Mouse (Mus musculus) embryo, embryonic 10 days (tissue): ENCODE results near the gene Prkg1.
A peak's percentile ranks its signal among the peaks of the same experiment; 100 is the strongest.

Experiments used
- DNase-seq: peaks from one replicate; pipeline ENCODE4 v3.0.0-alpha.2; 2015; ENCODE audit warnings: low spot score

The Prkg1 gene

DNA sequence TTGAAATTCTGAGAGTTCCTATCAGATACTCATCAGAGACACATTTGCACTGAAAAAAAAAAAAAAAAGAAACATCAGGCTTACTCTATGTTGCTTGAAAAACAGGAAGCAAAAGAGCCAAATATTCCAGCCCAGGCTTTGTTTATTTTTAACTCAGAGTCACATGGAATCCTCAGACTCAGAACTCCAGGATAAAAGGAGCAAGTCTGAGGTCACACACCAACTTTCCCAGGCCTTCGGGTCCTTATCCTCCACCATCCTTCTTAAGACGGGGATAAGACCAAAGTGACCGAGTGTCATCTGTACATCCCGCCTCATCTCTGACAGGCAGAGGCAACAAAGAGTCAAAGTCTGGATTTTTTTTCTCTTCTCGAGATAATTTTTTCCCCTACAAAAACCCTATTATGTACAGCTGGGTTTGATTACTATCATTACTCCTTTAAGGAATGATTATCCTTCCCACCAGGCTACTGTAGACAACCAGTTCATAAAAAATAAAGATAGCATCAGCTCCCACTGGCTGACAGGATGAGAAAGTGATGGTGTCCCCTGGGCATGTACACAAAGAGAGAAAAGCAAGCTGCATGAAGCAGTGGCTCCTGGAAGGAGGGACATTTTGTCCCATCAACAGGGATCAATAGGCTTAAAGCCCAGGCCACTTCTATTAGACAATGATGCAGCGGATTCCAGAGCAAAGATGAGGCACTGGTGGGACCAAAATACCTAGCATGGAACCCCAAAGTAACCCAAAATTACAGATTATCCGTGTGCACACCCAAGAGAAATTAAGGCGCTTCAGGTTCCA, 21.4 kb downstream of the Prkg1 start:
- DNase-seq: no peak

DNA sequence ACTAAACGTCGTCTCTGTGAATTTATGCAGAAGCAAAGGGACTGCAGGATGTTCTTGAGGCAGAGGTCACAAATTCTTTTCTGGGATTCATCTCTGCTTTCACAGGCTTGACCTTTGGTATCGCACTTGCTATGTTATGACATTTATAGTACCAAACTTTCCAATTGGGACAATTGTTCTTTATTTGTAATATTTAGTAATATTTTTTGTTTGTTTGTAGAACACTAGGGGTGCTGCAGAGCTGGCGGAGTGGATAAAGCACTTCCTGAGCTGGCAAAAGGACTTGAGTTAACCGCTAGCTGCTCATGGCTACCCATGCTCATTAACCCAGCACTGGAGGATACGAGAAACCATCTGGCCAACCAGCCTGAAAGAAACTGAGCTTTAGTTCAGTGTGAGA, 49.9 kb downstream of the Prkg1 start:
- no peak for DNase-seq

DNA sequence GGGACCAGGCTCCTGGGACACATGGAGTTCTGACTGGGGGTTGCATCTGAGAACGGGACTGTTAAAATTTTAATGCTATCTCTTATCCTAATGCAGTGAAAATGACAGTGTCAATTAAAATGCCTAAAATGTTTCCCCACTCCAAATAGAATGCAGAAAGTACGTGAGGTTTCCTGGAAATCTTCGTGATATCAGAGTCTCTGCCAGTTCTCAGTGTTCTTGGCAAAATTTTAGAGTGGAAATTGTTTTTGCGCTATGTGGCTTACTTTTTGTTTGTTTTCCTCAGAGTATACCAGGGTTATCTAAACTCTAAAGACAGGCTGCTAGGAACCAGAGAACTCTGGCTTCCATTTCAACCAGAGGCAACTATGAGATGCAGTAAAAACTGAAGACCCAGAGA, 50.4 kb downstream of the Prkg1 start:
- DNase-seq: no peak

DNA sequence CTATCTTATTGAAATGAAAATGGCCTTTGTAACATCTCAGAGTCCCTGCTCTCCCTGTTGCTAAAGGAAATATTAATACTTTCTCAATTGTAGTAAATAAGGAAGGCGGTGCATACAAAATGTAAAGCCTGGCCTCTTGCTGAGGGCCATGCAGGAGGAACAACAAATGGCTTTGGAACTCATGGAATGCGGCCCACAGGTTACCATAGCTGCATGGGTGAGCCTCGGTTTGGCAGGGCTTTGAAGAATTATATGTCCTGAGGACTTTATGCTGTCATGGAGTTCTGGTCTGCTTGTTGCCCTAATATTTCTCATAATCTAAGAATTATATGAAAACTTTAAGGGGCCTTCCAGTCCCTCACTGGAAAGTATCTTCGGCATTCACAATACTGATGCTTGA, 51.5 kb downstream of the Prkg1 start:
- peak; percentile 7 for DNase-seq

DNA sequence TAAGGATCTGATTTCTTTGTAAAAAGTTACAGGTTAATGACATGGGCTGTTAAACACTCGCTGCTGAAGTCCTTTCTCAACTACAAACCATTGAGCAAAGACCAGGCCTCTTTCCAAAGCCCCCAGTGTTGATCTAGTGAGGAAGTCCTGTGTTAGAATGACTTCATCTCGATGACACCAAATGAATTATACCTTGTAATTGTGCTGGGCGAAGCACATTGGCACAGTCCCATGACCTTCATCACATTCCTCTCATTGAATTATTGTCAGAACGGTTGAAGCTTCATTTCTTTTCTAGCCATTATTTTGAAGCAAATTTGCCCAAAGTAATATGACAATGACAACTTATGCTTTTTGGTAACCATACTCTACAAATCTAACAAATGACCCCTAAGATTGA, 54.5 kb downstream of the Prkg1 start:
- no peak for DNase-seq

DNA sequence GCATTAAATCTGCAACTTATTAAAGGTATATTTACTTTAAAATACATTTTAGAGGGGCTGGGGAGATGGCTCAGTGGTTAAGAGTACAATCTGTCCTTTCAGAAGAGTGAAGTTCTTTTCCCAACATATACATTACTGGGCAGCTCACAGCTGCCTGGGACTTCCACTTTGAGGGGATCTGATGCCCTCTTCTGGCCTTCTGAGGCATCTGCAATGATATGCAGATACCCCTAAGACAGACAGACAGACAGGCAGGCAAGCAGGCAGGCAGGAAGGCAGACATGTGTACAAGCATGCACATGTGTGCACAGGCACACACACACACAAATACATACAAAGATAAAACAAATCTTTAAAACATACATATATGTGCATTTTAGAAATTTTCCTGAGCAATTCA, 60.8 kb downstream of the Prkg1 start:
- no peak for DNase-seq

DNA sequence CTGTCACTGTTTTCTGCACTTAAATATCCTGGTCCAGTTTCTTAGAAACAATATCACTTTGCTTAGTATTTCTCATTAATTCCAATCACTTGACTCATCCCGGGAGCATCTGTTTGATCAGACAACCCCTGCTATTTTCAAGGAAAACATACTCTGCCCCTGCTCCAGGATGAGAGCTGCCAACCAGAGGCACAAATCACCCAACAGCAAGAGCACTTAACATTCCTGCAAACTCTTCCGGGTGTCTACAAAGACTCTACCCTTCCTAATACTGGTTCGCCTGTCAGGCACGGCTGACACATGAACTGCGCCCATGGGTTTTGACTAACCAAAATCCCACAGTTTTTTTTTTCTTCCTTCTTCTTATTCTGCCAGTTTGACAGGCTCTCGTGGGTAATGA, 65.9 kb downstream of the Prkg1 start:
- no peak for DNase-seq

DNA sequence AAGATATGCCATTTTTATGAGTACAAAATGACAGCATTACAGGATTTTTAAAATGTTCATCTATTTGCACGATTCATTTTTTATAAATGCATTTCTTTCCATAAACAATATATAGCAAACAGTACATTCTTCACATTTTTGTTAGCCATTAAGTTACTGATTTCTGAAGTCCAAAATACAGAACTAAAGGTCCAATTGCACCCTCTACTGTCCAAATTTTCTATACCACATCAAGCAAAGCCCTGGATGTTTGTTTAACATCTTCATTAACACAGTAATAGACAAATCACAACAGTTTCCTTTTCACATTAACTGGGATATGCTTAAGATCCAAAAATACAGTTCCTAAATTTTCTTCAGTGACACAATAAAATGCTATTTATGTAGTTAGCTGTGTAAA, 84.0 kb downstream of the Prkg1 start:
- DNase-seq: peak; percentile 18

DNA sequence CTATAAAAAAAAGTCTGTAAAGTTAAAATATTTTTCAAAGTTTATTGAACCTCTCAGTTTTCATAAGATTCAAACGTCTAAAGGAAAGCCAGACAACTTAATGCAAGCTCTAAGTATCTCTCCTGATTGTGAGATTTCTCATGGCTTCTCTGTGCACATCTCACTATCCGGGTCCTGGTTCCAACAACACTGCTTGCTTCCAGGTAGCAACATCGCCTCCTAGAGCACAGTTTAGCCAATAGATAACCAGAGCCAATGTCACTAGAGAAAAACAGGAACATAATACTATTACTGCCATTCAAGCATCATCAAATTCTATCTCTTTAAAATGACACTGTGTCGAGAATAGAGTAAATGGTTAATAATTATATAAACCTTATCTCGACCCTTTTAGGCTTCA, 86.5 kb downstream of the Prkg1 start:
- peak; percentile 46 for DNase-seq

DNA sequence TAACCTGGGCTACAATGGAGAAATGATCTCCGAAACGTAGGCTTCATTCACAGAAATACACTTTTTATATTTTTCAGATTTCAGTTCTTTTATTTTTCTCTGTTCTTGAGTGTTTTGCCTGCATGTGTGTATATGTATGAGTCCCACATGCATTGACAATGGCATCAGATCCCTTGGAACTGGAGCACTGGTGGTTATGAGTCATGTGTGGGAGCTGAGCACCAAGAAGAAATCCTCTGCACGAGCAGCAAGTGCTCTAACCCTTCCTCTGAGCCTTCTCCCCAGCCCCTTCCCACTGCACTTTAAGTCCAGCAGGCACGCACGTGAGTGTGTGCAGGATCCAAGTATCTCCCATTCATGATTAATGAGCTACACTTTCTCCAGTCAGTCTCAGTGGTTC, 93.1 kb downstream of the Prkg1 start:
- DNase-seq: no peak

DNA sequence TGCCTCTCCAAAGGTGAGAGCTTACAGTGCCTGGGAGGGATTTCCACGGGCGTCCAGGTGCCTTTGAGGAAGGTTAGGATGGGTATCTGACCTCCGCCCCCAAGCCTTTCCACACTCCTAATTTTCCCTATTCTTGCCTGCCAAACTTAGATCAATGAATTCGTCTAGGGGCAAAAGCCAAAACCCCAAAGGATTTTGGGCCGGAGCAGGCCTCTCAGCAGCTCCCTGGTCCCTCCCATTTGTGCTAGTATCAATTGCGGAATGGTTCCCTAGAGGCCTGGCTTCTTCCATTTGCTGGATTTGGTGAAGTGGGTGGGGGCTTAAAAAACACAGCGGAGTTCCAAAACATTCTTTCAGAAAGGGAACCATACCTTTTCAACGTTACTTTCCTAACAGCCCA, 99.8 kb downstream of the Prkg1 start:
- DNase-seq: peak; percentile 33

DNA sequence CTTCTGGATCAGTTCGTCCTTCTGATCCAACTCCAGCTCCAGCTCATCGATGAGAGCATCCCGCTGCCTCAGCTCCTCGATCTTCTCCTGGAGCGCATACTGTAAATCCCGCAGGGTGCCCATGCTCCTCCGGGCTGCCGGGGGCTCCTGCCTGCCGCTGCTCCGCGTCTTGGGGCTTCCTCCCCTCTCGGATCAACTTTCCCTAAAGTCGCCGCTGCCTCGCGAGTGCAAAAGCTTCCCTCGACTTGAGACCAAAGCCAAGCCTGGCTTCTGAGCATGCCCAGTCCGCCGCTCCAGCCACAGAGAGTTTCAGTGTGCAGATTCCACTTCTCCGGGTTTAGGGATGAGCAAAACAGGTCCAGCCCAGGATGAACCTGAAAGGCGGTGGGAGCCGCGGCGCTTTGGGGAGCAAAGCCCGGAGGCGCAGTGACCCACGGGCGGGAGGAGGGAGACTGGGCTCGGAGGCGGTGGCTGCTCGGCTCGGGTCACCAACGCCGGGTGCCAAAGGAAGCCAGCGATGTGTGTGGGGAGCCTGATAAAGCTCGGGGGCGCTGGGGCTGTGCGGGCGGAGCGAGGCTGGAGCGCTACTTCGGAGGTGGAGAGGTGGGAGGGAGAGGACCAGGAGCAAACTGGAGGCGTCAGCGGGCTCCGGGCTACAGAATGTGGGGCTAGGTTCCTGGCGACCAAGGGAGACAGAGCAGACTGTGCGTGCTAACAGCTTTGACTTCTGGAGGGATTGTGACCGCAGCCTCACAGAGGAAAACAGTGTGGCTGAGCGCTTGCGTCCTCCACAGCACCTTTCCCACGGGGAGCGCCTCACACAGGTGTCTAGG, 100.5 kb downstream of the Prkg1 start:
- DNase-seq: peak; percentile 81

DNA sequence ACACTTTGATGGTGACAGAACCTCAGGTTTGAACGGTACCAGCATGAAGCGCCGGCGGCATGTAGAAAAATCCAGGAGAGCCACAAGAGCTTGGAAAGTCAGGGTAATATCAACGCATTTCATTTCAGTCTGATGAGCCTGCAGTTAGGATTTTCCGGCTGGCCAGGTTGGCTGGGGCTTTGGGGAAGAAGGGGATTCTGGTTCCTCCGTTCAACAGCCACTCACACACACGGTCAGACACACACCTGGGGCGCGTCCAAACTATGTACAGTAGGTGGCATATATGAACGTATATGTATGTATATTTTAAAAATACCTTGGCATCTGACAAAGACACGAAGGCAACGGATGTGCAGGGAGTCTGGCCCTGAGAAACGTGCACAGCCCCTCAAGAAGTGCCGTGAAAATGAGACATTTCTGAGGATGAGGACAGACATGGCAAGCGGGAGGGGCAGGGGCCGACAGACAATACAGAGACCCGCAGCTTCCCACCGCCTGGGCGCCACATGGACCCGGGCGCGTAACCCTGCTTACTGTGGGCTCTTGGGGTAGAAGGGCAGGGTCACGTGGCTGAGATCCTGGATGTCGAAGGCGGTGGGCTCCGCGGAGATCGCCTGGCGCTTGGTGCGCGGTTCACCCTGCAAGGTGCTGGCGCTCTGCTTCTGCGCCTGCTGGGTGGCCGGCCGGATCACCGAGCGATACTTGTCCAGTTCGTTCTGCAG, 101.2 kb downstream of the Prkg1 start:
- peak; percentile 72 for DNase-seq

DNA sequence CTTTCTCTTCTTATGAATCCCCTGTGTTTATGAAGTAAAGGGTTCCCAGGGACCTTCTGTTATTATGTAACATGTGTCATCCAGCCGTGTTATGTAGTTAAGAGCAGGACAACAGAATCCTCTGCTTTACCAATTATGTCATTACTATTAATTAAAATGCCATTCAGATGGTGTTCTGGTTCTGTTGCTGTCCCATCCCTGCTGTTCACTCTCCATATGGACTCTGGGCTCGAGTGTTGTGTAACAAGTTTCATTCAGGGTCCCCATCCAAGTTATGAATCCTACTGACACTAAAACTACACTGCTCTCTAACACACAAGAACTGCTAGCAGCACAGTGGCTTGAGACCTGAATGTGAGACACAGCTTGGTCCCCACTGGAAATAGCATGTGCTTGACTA, 102.0 kb downstream of the Prkg1 start:
- no peak for DNase-seq

DNA sequence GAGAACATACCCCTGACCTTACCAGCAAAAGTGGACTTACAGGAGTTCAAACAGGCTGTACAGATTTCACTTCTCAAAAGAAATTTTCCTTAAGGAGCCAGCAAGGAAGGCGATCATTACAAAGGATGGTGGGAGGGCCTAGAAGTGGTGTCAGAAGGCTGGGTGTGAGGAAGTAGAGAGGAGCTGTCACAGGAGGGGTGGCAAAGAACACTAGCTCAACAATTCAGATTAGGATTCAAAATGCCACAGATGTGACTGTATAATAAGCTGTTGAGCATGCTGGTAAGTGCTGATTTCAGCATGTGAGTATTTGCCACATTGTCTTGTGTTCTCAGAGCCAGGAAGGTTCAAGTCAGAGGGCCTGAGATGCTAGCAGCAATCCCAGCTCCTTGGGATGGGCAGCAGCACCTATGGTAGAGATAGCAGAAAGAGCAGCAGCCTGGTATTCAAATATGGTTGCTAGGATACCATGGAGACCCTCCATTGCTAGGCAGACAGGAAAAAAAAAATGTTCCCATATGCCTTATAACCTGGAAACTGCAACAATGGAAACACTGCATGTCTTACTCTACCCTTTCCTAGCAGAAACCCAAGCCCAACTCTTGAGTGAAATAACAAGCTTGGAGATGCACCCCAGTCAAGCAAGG, 106.0 kb downstream of the Prkg1 start:
- no peak for DNase-seq

DNA sequence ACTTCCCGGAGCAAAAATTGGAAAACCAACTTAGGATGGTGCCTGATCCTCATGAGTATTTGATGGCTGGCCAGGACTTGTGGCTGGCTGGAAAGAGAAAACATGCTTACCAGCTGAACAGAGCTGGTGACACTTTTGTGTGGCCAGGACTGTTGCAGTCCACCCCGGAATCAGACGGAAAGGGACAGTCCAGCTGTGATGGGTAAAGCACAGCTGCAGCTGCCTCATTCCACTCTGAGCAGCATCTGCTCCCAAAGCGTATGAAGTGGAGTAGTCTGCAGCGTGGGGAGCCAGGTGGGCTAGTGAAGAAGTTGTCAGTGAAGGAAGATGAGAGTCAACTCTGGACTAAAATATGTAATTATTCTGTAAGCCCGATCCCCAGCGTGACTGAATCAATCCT, 108.6 kb downstream of the Prkg1 start:
- DNase-seq: no peak

DNA sequence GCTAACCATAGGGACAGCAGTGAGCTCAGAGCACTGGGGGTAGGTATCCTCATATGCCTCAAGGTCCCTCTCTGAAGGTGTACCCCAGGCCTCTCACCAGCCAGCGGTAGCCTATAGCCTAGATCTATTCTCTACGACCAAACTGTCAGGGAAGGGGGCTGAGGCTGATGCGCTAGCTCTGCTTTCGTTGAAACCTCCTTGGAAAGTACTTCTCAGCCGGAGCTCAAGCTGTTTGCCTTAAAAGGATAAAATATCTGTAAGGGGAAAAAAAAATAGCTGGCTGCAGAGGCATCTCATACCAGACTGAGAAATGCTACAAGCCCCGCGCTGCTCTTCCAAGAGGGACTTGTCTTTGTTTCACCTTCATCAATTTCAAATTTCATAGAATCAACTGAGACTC, 109.0 kb downstream of the Prkg1 start:
- DNase-seq: no peak

DNA sequence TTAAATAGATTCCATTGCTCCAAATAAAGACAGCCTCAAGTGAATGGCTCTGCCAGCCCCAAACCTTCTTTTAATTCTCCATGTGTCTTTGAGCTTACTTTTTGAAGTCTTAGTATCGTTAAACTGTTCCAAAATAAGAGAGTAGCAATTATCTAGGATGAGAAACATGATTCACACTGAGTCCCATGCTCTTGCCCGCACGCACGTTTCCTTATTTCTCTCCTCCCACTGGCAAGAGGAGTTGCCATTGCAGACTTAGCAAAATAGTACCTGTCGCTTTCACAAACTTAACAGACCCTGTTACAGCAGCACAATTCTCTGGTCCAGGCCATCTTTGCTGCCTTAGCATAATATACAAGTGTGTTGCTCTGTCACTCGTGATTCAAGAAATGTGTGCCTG, 110.8 kb downstream of the Prkg1 start:
- DNase-seq: no peak

DNA sequence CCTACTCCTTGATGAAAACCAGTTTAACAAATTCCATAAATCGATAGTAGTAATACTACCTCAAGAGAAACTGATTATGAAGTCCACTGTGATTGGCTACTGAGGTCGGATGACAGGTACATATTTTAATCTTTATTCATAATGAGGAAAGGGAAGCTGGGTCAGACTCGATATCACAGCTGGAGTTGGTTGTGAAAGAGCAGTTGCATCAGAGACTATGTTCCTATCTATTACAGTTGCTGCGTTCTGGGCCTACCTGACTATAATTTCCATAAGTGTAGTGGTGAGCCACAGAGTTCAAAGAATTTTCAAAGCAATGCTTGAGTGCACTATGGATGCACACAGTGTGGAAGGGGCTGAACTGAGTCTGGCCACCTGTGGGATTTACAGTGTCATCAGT, 114.4 kb downstream of the Prkg1 start:
- DNase-seq: no peak

DNA sequence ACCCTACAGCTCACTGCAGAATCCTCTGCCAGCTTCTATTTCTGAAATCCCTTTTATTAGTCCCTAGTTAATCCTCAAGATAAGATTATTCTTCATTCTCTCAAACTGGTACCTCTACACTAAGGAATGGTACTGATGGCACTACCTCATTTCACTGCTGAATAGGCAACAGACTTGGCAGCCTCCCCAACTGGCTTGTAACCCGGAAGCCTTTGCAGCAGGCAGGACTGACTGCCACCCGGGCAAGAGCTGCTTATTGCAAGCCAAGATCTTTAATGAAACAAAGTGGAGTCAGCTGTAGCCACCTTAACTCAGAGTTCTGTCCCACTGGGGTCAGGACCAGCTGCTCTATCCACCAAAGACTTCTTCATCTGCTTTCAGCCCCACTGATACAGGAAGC, 117.3 kb downstream of the Prkg1 start:
- DNase-seq: no peak

DNA sequence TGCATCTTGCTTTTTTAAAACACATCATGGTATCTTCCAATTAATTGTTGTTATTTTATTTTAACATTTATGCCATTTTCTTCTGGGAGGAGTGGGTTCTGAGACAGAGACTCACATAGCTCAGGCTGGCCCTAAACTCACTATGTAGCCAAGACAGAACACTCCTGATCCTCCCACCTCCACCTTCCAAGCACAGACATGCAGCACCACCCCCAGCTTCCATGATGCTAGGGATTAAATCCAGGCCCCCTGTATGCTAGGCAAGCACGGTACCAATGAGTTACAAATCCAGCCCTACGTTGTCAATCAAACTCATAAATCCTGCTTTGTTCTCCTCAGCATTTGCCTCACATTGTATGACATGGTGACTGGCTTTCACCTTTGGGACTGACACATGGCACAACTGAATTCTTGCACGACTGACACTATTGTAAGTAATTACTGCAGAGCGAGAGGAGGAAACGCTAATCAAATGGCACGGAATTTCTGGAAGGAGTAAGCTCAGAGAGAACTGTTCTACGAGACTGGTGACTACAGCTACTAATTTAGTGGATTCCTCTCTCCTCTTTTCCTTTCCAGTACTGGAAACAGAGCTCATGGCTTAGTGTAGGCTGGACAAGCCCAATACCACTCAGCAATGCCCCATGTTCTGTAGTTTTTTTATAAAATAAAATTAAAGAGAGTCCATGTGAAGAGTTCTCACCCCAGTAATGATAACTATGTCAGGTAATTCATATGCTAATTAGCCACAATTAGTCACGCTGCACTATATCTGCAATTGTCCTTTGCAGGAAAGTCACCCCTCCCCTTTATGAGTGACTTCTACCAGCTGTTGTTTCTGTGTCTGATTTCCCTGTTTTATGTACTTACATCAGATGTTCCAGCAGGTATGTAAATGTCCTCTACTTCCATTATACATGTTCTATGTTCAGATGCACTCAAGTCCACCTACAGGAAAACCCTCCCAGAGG, 133.6 kb downstream of the Prkg1 start:
- DNase-seq: no peak
